Mouse (Mus musculus): Measurements from ENCODE around the gene Phactr2.

DNA sequence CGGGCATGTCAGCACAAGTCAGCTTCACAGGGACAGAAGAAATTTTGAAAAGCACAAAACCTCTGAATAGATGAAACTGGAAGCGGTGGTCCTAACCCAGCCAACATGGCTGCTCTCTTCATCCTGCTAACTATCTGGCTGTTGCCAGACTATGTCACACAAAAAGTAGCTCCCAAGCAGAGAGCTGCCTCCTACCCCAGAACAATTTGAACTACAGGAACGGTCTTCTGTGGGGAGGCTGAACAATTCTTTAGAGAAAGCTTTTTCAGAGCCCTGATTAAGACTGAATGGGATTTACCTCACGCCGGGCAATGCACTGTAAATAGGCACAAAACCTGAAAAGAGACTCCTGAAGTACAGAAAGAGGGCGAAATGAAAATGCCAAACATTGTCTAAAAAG is 162.6 kb downstream of the Phactr2 start:
- TF ChIP-seq POLR2A (IDR thresholded peaks at IDR 0.05; ENCODE audit: low read depth, low read length) = no peak
- no peak for TF ChIP-seq CTCF (IDR thresholded peaks at IDR 0.05; ENCODE audit: extremely low read depth, insufficient read depth, insufficient read length, insufficient replicate concordance)
